Mouse (Mus musculus) liver, embryonic 13.5 days (tissue): ENCODE data around the gene Rd3l. TPM values are rescaled to one million over a fixed set of nuclear protein-coding genes. Genes with fewer than 3 reads are reported as not detected.

Experiments
- ATAC-seq: fragments of 200-750 bp; cut with Nextera tagmentation; 2 replicates; pipeline ENCODE4 v1.8.0; 2017; ENCODE audit warnings: low read depth, mild to moderate bottlenecking, moderate number of reproducible peaks, moderate library complexity
- DNase-seq: peaks from one replicate; pipeline ENCODE4 v3.0.0; 2022
- H3K27ac ChIP-seq: fragments of 300-500 bp; sonication (generic); 2 replicates; pipeline ENCODE4 v1.5.1; 2015; ENCODE audit warnings: moderate library complexity, mild to moderate bottlenecking, inconsistent platforms
- H3K27me3 ChIP-seq: fragments of 300-500 bp; sonication (generic); 2 replicates; pipeline ENCODE4 v1.6.1; 2015; ENCODE audit warnings: mild to moderate bottlenecking, inconsistent platforms
- H3K36me3 ChIP-seq: fragments of 300-500 bp; sonication (generic); 2 replicates; pipeline ENCODE4 v1.6.1; 2015; ENCODE audit warnings: mild to moderate bottlenecking, inconsistent platforms
- H3K4me1 ChIP-seq: fragments of 300-500 bp; sonication (generic); replicated peaks from 2 replicates; pipeline ENCODE4 v1.6.1; 2015; ENCODE audit warnings: inconsistent platforms
- H3K4me2 ChIP-seq: fragments of 300-500 bp; sonication (generic); 2 replicates; pipeline ENCODE4 v1.6.1; 2015; ENCODE audit warnings: inconsistent platforms, mild to moderate bottlenecking, moderate library complexity
- H3K4me3 ChIP-seq: fragments of 300-500 bp; sonication (generic); replicated peaks from 2 replicates; pipeline ENCODE4 v1.5.1; 2015; ENCODE audit warnings: mild to moderate bottlenecking, inconsistent platforms
- H3K9ac ChIP-seq: fragments of 300-500 bp; sonication (generic); 2 replicates; pipeline ENCODE4 v1.6.1; 2015; ENCODE audit warnings: mild to moderate bottlenecking, inconsistent platforms
- H3K9me3 ChIP-seq: fragments of 300-500 bp; sonication (generic); replicated peaks from 2 replicates; pipeline ENCODE4 v1.6.1; 2016; ENCODE audit warnings: inconsistent platforms
- WGBS: fragments of 180-500 bp; shearing (Covaris S2); methylation state at CpG from one replicate; pipeline ENCODE4 v1.1.7; 2015; ENCODE audit not compliant: insufficient replicate concordance; 5-methylcytosine and 5-hydroxymethylcytosine counted together
- polyA plus RNA-seq: library from polyadenylated mRNA; unstranded; fragments of >200 nt; fragmentation: Nextera tagmentation; extraction: Ambion mirVana; gene quantifications from 2 replicates; pipeline ENCODE4 v1.2.1, GENCODE M21; 2015

The Rd3l gene
- polyA plus RNA-seq, 1 experiment from 2014 or later = not detected

GRCm38 (mm10) chr12:111938623-111939177 lies 42.4 kb downstream of the Rd3l start:
- Histone ChIP-seq H3K4me2 (no peak overlapping the region), H3K9me3 (no peaks in the 10 kb centered on the region), H3K27ac (no peak overlapping the region), H3K27me3 (no peaks in the 10 kb centered on the region), H3K4me3 (no peak overlapping the region), H3K36me3 (no peaks in the 10 kb centered on the region), H3K9ac (no peak overlapping the region), H3K4me1 (peaks cover 52% of the 10 kb centered on the region)
- no peak for DNase-seq
- ATAC-seq = peak; percentile 37; the same call in 1 of the 2 replicates
- WGBS = 30% methylated on average over 1 of the region's 1 CpGs

- Histone ChIP-seq H3K9ac (no peak overlapping the region), H3K9me3 (no peaks in the 10 kb centered on the region), H3K4me3 (no peak overlapping the region), H3K36me3 (no peaks in the 10 kb centered on the region), H3K27ac (no peak overlapping the region), H3K27me3 (no peaks in the 10 kb centered on the region), H3K4me1 (peaks cover 53% of the 10 kb centered on the region), H3K4me2 (peak overlapping the region; percentile 21; the same call in 1 of the 2 replicates)
- DNase-seq (no peak), ATAC-seq (no peak)
- WGBS = 47% methylated on average over 24 of the region's 24 CpGs
These were observed 44.2 kb downstream of the Rd3l start for GRCm38 (mm10) chr12:111936706-111937550.

DNA sequence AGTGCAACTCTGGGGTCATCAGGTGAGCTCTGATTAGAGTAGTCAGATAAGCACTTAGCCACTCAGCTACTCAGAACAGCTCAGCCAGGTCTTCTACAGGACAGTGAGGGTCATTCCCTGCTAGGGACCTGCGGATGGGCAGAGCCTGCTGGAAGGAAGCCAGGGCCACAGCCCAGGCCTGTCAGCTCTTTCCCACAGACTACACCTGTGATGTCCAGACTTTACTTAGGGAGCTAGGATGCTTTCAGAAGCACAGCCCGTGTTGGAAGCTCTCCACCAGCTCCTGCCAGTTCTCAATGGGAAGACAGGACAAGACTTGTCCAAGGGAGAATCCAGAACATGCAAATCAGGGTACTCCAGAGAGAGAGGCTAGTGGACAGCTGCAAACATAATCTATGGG lies 47.1 kb downstream of the Rd3l start:
- H3K9ac ChIP-seq = no peak overlapping the region
- DNase-seq (no peak), ATAC-seq (no peak)
- H3K4me3 ChIP-seq = no peak overlapping the region
- H3K4me1 ChIP-seq = peaks cover 49% of the 10 kb centered on the region
- H3K27ac ChIP-seq = no peak overlapping the region
- H3K4me2 ChIP-seq = peak overlapping the region; percentile 30; the same call in 1 of the 2 replicates
- 54% methylated on average over 2 of the region's 2 CpGs for WGBS
- no peaks in the 10 kb centered on the region for H3K9me3 ChIP-seq
- H3K36me3 ChIP-seq = no peaks in the 10 kb centered on the region
- H3K27me3 ChIP-seq = no peaks in the 10 kb centered on the region

GRCm38 (mm10) chr12:111933032-111933704 lies 47.9 kb downstream of the Rd3l start:
- Histone ChIP-seq H3K9ac (no peak overlapping the region; the same call in 1 of the 2 replicates), H3K4me3 (no peak overlapping the region; the same call in 1 of the 2 replicates), H3K36me3 (no peaks in the 10 kb centered on the region), H3K9me3 (no peaks in the 10 kb centered on the region), H3K4me2 (peak overlapping the region; percentile 30), H3K4me1 (peaks cover 41% of the 10 kb centered on the region), H3K27ac (peak overlapping the region; percentile 53), H3K27me3 (no peaks in the 10 kb centered on the region)
- DNase-seq (peak; percentile 42), ATAC-seq (peak; percentile 65)
- 32% methylated on average over 11 of the region's 11 CpGs for WGBS

DNA sequence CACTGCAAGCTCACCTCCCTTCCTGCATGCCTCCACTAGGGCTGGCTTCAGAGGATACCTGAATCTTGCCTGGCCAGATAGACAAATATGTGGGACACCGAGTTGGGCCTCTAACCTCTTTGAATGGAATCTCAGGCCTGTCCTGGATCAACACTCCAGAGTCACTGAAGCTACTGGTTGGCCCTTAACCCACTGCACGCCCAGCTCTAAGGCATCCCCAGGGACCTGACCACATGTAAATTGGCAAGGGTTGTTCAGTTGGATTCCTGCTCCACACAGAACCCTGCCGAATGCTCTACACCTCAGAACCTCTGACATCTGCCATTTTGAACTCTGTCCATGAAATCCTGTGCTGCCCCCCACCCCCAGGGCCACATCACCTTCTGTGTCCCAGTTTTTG lies 48.6 kb downstream of the Rd3l start:
- WGBS = 61% methylated on average over 3 of the region's 3 CpGs
- H3K4me2 ChIP-seq = no peak overlapping the region
- H3K9me3 ChIP-seq = no peaks in the 10 kb centered on the region
- H3K27me3 ChIP-seq = no peaks in the 10 kb centered on the region
- no peaks in the 10 kb centered on the region for H3K36me3 ChIP-seq
- no peak for ATAC-seq
- H3K4me3 ChIP-seq = no peak overlapping the region
- no peak for DNase-seq
- H3K27ac ChIP-seq = no peak overlapping the region
- no peak overlapping the region for H3K9ac ChIP-seq
- peaks cover 34% of the 10 kb centered on the region for H3K4me1 ChIP-seq

DNA sequence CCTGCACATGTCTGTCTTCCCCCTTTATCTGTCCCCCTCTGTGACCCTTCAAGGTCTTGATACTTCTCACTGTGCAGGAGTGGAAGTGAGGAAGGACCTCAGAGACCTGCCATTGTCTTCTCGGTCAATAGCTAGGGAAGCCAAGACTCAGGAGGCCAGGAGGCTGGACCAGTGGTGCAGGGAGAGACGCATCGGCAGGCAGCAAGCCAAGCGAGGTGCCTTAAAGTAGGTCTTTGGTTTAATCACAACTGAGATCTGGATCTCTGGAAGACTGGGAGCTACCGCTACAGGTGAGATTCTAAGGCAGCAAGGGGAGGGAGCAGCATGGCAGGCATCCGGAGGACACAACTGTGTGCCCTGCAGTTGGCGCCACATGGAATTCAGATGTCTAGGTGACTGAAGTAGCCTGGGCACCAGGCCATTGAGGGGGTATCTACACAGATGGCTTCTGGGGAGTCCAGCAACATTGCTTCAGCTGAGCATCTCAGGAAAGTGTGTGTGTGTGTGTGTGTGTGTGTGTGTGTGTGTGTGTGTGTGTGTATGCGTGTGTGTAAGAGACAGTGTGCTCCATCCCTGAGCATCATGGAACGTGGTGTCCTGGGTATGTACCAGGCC lies 49.6 kb downstream of the Rd3l start:
- Histone ChIP-seq H3K4me1 (peaks cover 25% of the 10 kb centered on the region), H3K9ac (no peak overlapping the region), H3K27ac (no peak overlapping the region), H3K27me3 (no peaks in the 10 kb centered on the region), H3K4me3 (no peak overlapping the region), H3K9me3 (no peaks in the 10 kb centered on the region), H3K4me2 (no peak overlapping the region), H3K36me3 (no peaks in the 10 kb centered on the region)
- no peak for ATAC-seq
- no peak for DNase-seq
- WGBS = 71% methylated on average over 9 of the region's 9 CpGs

Other genes starting within 250 kb of the Rd3l start
- gene Klc1, start 222.5 kb downstream of the Rd3l start, polyA plus RNA-seq = 22.5 and 24.0 TPM in 2 replicates
- 3.9 and 5.1 TPM in 2 replicates for gene Xrcc3, start 167.4 kb downstream of the Rd3l start, polyA plus RNA-seq
- gene Zfyve21, start 167.1 kb downstream of the Rd3l start, polyA plus RNA-seq = 53.3 and 54.7 TPM in 2 replicates
- 3.4 and 4.0 TPM in 2 replicates for gene Ppp1r13b, start 73.2 kb downstream of the Rd3l start, polyA plus RNA-seq
- gene Atp5mpl, start 14.3 kb downstream of the Rd3l start, polyA plus RNA-seq = 591 and 627 TPM in 2 replicates
- gene Tdrd9, start 9.8 kb downstream of the Rd3l start, polyA plus RNA-seq = 0.05 TPM in 1 of 2 replicates, not detected in the other
- 0.06 and 0.10 TPM in 2 replicates for gene Aspg, start 125.4 kb upstream of the Rd3l start, polyA plus RNA-seq
- gene Kif26a, start 164.9 kb upstream of the Rd3l start, polyA plus RNA-seq = 0.13 and 0.17 TPM in 2 replicates